Mouse (Mus musculus) myocyte (in vitro differentiated cells): ENCODE measurements at regions not wholly inside any gene's neighbourhood (a gene's known extent, or its start where the extent isn't known, plus 50 kb on each side); places are given as distances from the start of the nearest gene placed in this dataset.

ENCODE experiments used
- H3K27me3 ChIP-seq: one replicate; pipeline ENCODE4 v1.6.1; 2011; ENCODE audit not compliant: control insufficient read depth, insufficient read depth, insufficient read length
- H3K36me3 ChIP-seq: one replicate; pipeline ENCODE4 v1.6.1; 2011; ENCODE audit not compliant: control insufficient read depth, insufficient read depth
- H3K4me2 ChIP-seq: one replicate; pipeline ENCODE4 v1.6.1; 2011; ENCODE audit warnings: low read depth, control low read depth
- H3K4me3 ChIP-seq: one replicate; pipeline ENCODE4 v1.5.1; 2011; ENCODE audit warnings: mild to moderate bottlenecking, control low read depth, moderate library complexity
- H3K79me2 ChIP-seq: one replicate; pipeline ENCODE4 v1.6.1; 2011; ENCODE audit not compliant: control insufficient read depth, insufficient read depth
- H3ac ChIP-seq: one replicate; pipeline ENCODE4 v1.6.1; 2011; ENCODE audit not compliant: control insufficient read depth, insufficient read length
- CEBPB ChIP-seq: IDR thresholded peaks from 2 replicates; pipeline ENCODE4 v1.6.1; 2011; ENCODE audit warnings: mild to moderate bottlenecking, moderate library complexity; ENCODE audit not compliant: poor library complexity, insufficient read depth, severe bottlenecking
- E2F4 ChIP-seq: IDR thresholded peaks from one replicate; pipeline ENCODE4 v1.6.1; 2011; ENCODE audit warnings: mild to moderate bottlenecking, control low read depth, moderate library complexity; ENCODE audit not compliant: insufficient read depth
- MAX ChIP-seq: IDR thresholded peaks from one replicate; pipeline ENCODE4 v1.6.1; 2011; ENCODE audit warnings: low read depth, mild to moderate bottlenecking, control low read depth
- MYOD1 ChIP-seq, 3 experiments: IDR thresholded peaks; one replicate each; pipeline ENCODE4 v1.6.1; 2011; ENCODE audit warnings: control low read depth in 2 of 3, low read depth in 2 of 3, mild to moderate bottlenecking in 2 of 3, moderate library complexity in 1 of 3; ENCODE audit not compliant: insufficient read length in 2 of 3, control insufficient read depth in 1 of 3
- MYOG ChIP-seq, 3 experiments: IDR thresholded peaks; one replicate each; pipeline ENCODE4 v1.6.1; 2011; ENCODE audit warnings: control low read depth in 2 of 3, low read depth in 2 of 3, mild to moderate bottlenecking in 2 of 3; ENCODE audit not compliant: insufficient read length in 2 of 3, control insufficient read depth in 1 of 3, insufficient read depth in 1 of 3
- POLR2A ChIP-seq: IDR thresholded peaks from one replicate; pipeline ENCODE4 v1.6.1; 2011; ENCODE audit warnings: low read depth, mild to moderate bottlenecking, control low read depth, moderate library complexity; ENCODE audit not compliant: insufficient read length
- POLR2AphosphoS2 ChIP-seq: IDR thresholded peaks from one replicate; pipeline ENCODE4 v1.6.1; 2011; ENCODE audit warnings: low read depth, control low read depth; ENCODE audit not compliant: insufficient read length
- REST ChIP-seq: IDR thresholded peaks from one replicate; pipeline ENCODE4 v1.6.1; 2011; ENCODE audit warnings: mild to moderate bottlenecking, control low read depth, moderate library complexity; ENCODE audit not compliant: insufficient read depth, insufficient read length
- SRF ChIP-seq: IDR thresholded peaks from one replicate; pipeline ENCODE4 v1.6.1; 2011; ENCODE audit warnings: low read depth; ENCODE audit not compliant: control insufficient read depth, insufficient read length
- TCF12 ChIP-seq: IDR thresholded peaks from one replicate; pipeline ENCODE4 v1.6.1; 2011; ENCODE audit warnings: mild to moderate bottlenecking, control low read depth; ENCODE audit not compliant: poor library complexity, insufficient read depth, severe bottlenecking
- TCF3 ChIP-seq: IDR thresholded peaks from one replicate; pipeline ENCODE4 v1.6.1; 2011; ENCODE audit warnings: low read depth, control low read depth; ENCODE audit not compliant: insufficient read length
- USF1 ChIP-seq: IDR thresholded peaks from one replicate; pipeline ENCODE4 v1.6.1; 2011; ENCODE audit warnings: low read depth, mild to moderate bottlenecking, control low read depth, moderate library complexity

DNA sequence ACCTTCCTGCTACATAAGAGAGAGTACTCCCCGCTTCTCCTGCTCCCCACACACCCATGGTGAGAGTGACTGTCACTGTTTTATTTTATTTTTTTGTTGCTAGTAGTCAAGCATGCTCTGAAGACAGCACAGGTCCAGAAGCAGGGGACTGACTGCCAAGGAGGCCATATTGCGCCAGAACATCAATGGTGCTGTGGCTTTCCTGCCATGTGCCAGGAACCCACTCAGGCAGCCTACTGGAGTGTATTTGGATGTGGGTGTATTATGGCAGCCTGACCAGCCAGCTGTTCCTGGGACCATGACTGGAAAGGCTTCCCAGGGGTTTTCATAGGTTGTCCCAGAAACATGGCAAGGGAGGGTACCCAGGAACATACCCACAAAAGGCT lies 126.3 kb upstream of the Arhgap5 start:
- TF ChIP-seq MAX, result no peak
- H3K79me2 ChIP-seq, result no peaks in the 10 kb centered on the region
- H3K4me3 ChIP-seq, result no peak overlapping the region
- H3ac ChIP-seq, result no peak overlapping the region
- H3K4me2 ChIP-seq, result no peak overlapping the region
- H3K27me3 ChIP-seq, result no peaks in the 10 kb centered on the region
- no peaks in the 10 kb centered on the region for H3K36me3 ChIP-seq

DNA sequence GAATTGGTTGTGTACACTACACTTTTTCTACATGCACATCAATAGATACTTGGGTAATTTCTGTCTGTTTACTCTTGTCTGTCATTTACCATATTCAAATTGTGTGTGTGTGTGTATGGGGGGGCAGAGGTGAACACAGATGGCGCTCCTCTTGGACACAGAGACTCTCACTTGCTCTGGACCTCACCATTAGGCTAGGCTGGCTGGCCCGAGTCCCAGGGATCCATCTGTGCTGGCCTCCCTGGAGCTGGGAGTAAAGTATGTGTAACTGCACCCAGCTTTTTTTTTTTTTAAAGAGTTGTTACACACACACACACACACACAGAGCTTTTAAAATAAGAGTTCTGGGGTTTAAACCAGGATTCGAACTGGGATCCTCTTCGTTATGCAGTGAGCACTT lies 124.5 kb upstream of the Arhgap5 start:
- Histone ChIP-seq H3K79me2 (no peaks in the 10 kb centered on the region), H3K36me3 (no peaks in the 10 kb centered on the region), H3K4me3 (no peak overlapping the region), H3ac (no peak overlapping the region), H3K4me2 (no peak overlapping the region), H3K27me3 (no peaks in the 10 kb centered on the region)
- TF ChIP-seq MYOD1 (IDR thresholded peaks at IDR 0.05; ENCODE audit: control insufficient read depth in 1 of 3, insufficient read length in 2 of 3, low read depth in 2 of 3) (no peak), CEBPB (no peak), E2F4 (no peak), SRF (no peak), TCF3 (no peak), USF1 (no peak), TCF12 (no peak), MAX (no peak), REST (no peak), POLR2A (no peak), POLR2AphosphoS2 (no peak), MYOG (IDR thresholded peaks at IDR 0.05; ENCODE audit: control insufficient read depth in 1 of 3, insufficient read depth in 1 of 3, insufficient read length in 2 of 3, low read depth in 2 of 3) (no peak)

DNA sequence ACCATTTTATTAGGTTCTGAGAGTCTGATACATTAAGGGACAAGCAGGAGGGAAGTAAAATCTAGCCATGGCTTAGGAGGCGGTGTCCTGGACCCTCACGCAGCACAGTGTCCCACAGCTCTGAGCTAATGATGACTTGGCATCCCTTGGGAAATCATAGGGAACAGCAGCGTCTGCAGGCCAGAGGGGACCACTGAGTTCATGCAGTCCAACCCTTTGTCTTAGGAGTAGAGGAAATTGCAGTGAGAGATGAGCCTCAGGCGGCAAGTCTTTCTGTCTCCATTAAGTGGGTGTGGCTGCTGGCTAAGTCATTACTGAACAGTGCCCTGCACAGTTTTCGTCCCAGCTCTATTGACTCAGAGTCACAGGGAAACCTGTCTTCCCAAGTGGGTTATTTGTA lies 123.8 kb upstream of the Arhgap5 start:
- Histone ChIP-seq H3K27me3 (no peaks in the 10 kb centered on the region), H3K4me2 (no peak overlapping the region), H3K79me2 (no peaks in the 10 kb centered on the region), H3ac (no peak overlapping the region), H3K36me3 (no peaks in the 10 kb centered on the region), H3K4me3 (no peak overlapping the region)
- TF ChIP-seq MYOD1 (IDR thresholded peaks at IDR 0.05; ENCODE audit: control insufficient read depth in 1 of 3, insufficient read length in 2 of 3, low read depth in 2 of 3), result no peak

DNA sequence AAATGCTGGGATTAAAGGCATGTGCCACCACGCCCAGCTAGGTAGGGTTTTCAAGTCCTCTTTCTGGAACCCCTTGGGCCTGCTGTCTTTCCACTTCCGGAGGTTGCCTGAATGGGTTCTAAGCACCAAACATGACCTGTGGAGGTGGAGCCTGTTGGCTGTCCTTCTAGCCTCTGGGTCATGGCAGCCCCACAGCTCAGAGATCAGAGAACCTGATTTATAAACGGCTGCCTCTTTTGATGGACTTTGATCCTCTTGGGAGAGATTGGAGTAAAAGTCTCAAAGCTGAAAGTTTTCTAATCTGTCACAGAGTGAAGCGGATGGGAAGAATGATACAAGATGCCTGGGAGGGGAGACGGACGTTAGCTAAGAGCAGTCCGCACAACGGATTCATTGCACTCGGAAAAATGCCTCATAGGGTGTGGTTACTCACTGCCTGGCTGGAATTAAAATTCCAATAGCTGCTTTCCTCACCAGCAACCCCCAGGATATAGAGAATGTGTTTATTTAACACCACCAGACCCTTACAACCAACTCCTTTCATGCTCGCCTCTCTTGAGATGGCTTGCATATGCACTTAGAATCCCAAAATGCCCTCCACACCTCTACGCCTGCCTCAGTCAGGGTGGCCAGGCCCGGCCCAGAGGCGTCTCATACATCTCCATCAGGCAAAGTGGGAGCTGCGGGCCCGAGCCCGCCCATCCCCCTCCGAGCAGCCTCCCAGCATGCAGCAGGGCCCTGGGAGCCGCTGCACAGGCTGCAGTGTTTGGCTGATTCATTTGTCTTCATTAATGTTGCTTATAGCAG lies 122.4 kb upstream of the Arhgap5 start:
- no peak overlapping the region for H3K4me3 ChIP-seq
- TF ChIP-seq MYOG (IDR thresholded peaks at IDR 0.05; ENCODE audit: control insufficient read depth in 1 of 3, insufficient read depth in 1 of 3, insufficient read length in 2 of 3, low read depth in 2 of 3) (no peak), SRF (no peak), E2F4 (no peak), TCF3 (no peak), REST (no peak), USF1 (no peak), POLR2A (no peak), MYOD1 (IDR thresholded peaks at IDR 0.05; ENCODE audit: control insufficient read depth in 1 of 3, insufficient read length in 2 of 3, low read depth in 2 of 3) (no peak), MAX (no peak), CEBPB (no peak), TCF12 (no peak), POLR2AphosphoS2 (no peak)
- no peak overlapping the region for H3K4me2 ChIP-seq

DNA sequence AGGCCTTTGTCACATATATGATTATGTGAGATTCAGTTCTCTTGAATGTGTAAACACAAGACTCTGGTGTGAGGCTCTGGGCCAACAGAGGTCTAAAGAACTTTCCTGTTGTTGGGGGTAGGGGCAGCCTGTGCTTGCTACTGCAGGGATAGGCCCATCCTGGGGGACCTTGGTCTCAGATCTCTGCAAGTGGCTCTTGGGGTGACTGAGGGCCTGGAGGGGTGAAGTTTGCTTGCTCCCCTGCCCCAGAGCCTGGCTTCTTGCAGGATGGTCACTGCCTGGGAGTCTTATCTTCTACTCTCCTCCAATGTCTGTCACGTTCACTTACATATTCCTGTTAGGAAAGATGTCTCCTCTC lies 121.8 kb upstream of the Arhgap5 start:
- no peak overlapping the region for H3K4me3 ChIP-seq
- no peak overlapping the region for H3ac ChIP-seq
- H3K36me3 ChIP-seq, result no peaks in the 10 kb centered on the region
- no peaks in the 10 kb centered on the region for H3K27me3 ChIP-seq
- TF ChIP-seq SRF (no peak), MAX (no peak), REST (no peak), MYOG (IDR thresholded peaks at IDR 0.05; ENCODE audit: control insufficient read depth in 1 of 3, insufficient read depth in 1 of 3, insufficient read length in 2 of 3, low read depth in 2 of 3) (no peak), MYOD1 (IDR thresholded peaks at IDR 0.05; ENCODE audit: control insufficient read depth in 1 of 3, insufficient read length in 2 of 3, low read depth in 2 of 3) (no peak), TCF3 (no peak), POLR2AphosphoS2 (no peak), TCF12 (no peak), CEBPB (no peak), POLR2A (no peak), USF1 (no peak), E2F4 (no peak)
- H3K4me2 ChIP-seq, result no peak overlapping the region
- H3K79me2 ChIP-seq, result no peaks in the 10 kb centered on the region

More for the DNA sequence above, 122.4 kb upstream of the Arhgap5 start:
- Histone ChIP-seq H3K79me2 (no peaks in the 10 kb centered on the region), H3K27me3 (no peaks in the 10 kb centered on the region), H3ac (no peak overlapping the region), H3K36me3 (no peaks in the 10 kb centered on the region)
